Mouse (Mus musculus) lung, adult 18-20 months (tissue): ENCODE data around the gene Abhd16a.

Experiments used
- DNase-seq, 2 experiments: peaks; one replicate each; pipeline ENCODE4 v3.0.0; 2022; ENCODE audit warnings: mixed read lengths in 2 of 2

Abhd16a gene

DNA sequence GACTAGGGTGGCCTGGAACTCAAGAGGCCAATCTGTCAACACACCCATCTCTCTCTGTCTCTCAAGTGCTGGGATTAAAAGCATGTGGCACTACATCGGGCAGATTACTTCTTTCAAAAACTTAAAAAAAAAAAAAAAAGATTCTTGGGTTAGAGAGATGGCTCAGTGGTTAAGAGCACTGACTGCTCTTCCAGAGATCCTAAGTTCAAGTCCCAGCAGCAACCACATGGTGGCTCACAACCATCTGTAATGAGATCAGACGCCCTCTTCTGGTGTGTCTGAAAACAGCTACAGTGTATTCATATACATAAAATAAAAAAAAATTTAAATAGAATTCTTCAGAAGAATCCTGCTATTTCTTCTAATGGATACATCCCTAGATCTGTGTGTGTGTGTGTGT, 912 bp upstream of the Abhd16a start:
- DNase-seq, result peak in 1 of 2 experiments; percentile 4

DNA sequence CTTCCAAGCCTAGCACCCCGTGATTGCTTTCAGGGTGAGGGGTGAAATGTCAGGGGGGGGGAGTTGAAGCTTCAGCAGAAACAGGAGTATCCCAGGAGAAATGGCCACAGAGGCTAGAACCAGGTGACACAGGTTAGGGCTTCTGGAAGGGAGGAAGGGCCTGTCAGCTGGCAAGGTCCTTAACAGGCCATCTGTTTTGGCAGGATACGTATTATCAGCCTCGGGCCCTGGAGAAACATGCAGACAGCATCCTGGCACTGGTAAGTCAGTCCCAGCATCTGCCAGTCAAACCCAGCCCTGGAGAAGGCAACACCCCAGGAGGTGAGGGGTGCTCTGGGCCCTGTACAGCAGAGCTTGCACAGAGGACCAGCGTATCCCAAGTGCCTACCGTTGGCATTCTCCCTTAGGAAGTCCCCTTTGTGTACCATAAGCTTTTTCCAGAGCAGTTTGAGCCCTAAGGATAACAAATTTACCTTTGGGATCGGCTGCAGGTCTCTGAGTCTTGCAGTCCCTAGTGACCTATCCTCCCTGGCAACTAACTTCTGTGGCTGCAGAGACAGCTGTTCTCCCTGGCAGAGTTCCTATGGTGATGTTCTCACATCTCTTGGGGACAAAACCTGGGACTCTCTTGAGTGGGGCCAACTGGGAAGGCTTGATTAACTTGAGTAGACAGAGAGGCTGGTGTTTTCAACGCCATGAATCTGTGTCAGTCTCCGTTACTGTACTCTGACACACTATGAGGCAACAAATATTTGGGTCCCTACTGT, 1.3 kb downstream of the Abhd16a start:
- peak in 1 of 2 experiments; percentile 6 for DNase-seq

DNA sequence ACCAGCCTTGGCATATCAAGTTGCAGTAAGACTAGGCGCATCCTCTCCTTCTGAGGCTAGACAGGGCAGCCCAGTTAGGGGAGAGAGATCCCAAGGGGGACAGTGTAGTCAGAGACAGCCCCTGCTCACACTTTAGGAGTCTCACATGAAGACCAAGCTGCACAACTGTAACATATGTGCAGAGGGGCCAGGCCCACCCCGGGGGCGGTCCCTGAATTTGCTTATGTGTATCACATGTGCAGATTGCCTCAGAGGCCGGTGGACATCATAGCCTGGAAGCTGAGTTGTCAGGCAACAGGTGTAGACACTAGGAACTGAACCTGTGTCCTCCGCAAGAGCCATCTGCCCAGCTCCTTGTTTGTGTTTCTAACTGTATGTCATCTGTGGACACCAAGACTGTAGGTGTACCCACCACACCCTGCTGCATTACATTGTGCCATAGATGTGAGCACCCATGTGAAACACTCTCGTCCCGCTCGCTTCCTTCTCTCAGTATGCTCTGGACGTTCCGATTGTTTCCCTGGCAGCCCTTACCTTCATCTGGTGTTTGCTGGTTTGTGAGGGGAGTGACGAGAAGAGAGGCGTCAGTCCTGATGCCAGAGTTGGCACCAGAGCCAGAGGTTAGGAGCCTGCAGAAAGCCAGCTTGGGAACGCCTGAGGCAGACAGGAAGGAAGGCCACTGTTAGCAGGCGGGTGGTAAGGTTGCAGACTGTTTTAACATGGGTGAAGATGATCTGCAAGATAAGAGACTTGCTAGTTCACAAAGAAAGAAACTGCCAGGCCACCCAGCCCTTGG, 3.5 kb downstream of the Abhd16a start:
- DNase-seq, result peak; percentile 33 to 55

DNA sequence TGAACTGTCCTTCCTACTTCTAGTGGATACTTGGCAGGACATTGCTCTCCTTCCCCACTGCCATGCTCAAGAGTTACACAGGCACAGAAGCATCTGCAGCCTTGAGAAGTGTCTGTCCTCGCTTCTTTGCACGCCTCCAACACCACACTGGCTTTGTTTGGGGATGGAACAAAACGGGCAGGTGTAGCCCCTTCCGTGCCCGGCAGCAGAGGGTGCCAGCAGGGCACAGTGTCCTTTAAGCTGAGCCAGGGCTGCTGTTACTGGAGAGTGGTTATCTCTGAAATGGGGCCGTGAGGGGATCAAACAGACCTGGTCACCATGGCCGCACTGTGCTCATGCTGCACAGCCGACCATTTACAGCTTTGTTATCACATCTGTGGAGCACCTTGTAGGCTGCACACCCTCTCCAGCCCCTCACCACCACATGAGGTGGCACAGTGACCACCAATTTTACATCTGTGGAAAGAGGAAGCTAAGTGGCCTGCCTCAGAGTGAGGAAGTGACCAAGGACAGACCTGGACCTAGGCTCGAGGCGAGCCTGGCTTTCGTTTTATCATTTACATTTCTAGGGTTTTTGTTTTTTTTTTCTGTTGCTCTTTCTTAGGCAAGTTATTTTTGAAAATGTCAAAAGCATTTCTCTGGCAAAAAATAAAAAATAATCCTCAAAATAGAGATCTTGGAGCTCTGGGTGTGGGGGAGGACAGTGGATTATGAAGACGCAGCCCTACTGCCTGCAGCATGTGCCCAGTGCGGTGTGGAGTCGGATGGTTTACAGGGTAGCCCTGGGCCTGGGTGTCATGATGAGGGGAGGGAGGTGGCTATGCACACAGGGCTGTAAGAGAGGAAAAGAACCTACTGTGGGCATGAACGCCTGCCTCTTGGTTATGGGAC, 5.7 kb downstream of the Abhd16a start:
- no peak for DNase-seq

DNA sequence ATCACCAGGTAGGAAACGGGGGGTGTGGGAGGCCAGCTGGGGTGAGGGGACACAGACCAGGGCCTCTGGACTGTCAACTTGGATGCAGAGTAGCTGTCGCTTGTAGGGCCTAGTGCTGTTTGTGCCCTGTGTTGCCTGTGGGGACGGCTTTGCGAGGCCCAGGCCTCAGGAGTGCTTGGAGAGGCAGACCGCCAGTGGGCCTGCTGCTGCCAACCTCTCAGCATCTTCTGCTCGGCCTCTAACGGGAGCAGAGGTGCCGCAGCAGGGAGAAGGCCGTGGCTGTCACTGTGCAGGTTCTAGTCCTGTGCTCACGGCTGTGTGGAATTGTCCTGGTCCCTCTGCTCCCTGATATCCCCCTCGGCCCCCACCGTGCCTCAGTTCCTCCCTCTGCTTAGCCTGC, 7.5 kb downstream of the Abhd16a start:
- no peak for DNase-seq

DNA sequence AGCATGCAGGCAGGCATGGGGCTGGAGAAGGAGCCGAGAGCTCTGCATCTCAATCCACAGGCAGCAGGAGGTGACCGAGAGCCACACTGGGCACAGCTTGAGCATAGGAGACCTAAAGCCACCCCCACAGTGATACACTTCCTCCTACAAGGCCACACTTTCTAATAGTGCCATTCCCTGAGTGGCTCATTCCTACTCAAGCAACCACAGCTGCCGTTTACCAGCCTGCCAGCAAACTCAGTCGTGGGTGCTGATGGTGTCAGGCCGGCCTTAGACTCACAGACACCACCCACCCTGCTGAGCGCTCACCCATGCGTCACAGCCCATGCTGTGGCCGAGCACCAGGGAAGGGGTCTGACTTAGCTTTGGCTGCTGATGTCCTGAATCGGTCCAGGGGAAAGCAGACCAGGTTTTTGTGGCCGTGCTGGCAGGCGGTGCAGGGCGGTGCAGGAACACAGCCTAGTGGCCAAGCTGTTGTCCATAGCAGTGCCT, 8.1 kb downstream of the Abhd16a start:
- DNase-seq, result no peak

DNA sequence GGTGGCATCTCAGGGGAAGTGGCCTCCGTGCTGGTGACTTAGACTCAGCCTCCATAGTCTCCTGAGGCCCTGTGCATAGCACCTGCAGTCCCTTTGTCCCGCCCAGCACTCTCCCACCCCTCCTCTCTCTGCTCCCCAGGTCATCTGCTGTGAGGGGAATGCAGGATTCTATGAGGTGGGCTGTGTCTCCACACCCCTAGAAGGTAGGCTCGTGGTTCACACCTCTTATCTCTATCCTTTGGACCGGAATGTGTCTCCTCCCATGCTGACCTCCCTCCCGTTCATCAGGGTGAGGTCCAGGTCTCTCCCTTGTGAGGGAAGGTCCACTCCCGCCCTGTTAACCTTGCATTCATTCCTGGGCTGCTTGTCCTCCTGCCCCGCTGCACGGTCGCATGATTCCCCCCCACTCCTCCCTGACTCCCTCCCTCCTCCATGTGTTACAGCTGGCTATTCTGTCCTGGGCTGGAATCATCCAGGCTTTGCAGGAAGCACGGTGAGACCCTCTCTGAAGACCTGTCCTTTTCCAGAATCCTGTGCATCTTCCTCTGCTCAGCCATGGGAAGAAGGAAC, 11.2 kb downstream of the Abhd16a start:
- no peak for DNase-seq

DNA sequence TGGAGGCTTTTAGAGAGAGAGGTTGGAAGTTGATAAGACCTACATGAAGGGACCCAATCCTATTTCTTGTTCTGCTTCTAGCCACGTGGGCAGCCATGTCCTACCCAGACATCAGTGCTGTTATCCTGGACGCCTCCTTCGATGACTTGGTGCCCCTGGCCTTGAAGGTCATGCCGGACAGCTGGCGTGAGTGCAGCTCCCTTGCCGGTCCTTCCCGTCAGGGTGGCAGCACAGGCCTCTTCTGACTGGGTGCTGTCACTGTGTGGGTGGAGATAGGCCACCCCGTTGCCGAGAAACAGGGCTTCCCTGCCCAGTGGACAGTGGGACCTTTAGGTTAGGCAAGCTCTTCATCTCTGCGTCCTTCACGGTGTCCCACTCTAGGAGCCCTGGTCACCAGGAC, 12.1 kb downstream of the Abhd16a start:
- no peak for DNase-seq

DNA sequence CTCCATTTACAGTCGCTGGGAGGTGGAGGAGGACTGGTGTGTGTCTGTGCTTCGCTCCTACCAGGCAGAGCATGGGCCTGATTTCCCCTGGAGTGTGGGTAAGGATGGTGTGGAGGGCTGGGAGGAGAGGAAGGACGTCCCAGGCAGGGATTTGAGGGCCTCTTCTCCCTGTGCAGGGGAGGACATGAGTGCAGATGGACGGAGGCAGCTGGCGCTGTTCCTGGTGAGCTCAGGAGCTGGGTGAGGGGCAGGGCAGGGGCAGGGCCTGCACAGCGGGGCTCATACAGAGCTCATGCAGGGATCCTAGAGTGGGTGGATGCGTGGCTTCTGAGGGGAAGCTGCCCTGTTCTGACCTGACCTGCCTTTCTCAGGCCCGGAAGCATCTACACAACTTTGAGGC, 13.2 kb downstream of the Abhd16a start:
- no peak for DNase-seq

DNA sequence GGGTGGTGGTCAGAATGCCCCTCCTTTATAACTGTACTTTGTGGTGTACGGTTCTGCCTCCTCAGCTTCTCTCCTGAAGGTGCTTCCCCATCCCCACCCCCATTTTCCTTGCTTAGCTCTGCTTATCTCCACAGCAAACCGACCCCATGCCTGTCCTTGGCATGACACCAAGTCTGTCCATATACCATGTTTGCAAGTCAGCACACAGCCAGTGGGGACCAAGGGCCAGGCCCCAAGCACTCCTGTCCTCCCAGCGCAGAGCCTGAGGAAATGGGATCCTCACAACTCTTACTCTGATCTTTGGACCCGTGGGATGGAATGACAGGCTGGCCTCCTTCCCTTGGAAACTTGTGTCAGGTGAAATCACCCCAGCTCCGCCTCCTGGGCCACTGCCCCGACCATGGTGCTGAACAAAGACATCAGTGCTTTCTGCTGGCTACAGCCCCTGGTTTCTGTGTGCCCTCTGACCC, 14.2 kb downstream of the Abhd16a start:
- DNase-seq, result no peak

DNA sequence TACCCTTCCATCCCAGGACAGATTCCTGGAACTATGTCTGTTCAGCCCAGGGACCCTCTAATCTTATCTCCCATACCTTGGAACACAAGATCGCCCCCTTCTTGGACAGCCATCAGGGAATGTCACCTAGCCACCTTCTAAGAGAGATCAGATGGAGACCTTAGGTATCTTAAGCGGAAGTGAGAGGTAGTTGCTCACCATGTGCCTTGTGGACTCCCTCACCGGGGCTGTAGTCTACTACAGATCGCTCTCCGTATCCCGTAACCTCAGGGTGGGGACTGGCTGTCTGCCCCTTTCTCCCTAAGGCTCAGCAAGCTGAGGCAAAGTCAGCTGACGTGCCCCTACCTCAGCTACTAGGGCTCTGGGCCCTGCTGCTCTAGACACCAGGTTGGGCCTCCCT, 15.0 kb downstream of the Abhd16a start:
- DNase-seq, result no peak

DNA sequence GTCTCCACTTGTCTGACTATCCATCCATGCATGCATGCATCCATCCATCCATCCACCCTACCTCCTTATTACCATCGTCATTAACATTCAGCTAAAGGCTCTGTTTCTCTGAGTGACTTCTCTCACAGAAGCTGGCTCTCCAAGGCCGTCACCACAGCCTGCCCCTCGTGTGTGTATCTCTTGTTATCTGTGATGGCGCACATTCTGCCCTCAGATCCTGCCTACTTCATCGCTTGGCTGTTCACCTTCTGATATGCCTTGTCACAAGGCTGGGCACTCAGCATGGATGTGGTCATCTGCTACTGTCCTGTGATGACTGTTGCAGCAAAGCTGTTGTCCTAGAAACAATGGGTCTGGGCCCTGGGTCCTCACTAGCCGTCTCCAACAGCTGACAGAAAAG, 15.7 kb downstream of the Abhd16a start:
- DNase-seq, result no peak

DNA sequence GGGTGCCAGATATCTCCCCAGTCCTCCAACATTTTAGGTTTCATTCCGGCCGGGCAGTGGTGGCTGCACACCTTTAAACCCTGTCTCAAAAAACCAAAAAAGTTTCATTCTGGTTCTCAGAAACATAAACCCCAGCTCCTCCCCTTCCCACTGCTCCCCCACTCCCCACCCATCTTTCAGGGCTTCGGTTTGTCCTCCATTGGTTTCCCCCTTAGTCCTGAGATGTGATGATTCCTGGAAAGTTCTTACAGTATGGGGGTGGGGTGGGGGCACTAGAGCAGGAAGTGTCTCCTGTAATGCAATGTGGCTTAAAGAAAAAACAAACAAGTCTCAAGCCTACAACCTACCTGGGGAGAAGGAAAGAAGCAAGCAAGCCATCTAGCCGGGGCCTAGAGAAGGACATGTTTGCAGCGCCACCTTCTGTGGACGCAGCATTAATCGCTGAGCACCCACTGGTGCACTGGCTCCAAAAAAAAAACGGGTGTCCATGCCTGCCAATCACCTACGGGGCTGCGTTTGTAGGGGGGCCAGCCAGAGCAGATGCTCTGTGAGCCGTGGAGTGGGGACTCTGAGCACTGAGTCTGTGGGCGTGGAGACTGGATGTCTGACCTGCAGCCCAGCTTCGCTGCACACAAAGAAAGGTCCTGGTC, 16.8 kb downstream of the Abhd16a start:
- peak; percentile 27 to 41 for DNase-seq

DNA sequence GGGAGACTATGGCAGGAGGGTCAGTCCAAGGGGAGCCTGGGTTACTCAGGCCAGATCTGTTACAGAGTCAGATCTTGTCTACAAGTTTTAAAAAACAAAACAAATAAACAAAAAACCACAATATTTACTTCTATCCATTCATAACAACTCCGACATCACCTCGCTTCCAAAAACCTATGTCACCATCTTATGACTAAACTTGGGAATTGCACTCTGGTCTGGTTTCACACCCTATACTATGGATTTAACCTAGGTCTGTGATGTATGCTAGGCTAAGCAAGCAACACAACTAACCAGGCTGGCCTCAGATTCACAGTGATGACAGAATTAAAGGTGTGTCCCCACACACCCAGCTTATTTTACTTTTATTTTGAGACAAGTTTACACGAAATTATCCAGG, 17.5 kb downstream of the Abhd16a start:
- DNase-seq, result no peak

DNA sequence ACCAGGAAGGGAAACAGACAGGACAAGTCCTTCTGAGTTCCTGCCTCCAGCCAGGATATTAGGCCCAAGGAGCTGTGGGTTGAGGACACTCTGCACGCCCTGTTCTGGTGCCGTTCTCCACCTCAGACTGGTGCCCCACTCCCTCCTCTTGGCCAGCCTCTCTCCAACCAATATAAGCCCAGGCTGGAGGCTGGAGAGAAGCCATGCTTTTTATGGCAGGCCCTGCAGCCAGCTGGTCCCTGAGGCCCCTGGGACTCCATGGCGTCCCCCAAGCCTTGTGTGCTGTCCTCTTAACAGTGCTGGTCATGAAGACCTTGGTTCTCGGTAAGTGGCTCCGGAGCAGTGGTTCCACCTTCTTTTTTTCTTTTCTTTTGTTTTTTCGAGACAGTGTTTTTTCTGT, 19.0 kb downstream of the Abhd16a start, which contains the start of gene Ly6g5c:
Gene Ly6g5c, plus strand, starts transcription at position 183 of the 400 bp plus-strand sequence.
- no peak for DNase-seq

DNA sequence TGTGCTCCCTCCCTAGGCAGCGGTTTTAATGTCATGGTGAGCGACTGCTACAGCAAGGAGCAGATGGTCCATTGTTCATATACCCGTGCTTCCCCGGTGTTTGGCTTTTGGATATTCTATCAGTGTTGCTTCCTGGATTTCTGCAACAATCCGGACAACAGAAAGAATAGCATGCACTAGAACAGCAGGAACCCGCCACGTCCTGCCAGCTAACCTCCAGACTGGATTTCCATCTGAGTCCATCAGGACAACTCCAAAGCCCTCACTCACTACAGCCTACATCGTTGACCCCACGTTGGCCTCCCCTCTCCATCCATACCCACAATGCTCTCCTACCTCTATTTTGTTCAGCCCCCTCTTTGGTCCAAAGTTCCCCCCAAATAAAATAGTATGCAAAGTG, 22.7 kb downstream of the Abhd16a start:
- DNase-seq, result no peak

DNA sequence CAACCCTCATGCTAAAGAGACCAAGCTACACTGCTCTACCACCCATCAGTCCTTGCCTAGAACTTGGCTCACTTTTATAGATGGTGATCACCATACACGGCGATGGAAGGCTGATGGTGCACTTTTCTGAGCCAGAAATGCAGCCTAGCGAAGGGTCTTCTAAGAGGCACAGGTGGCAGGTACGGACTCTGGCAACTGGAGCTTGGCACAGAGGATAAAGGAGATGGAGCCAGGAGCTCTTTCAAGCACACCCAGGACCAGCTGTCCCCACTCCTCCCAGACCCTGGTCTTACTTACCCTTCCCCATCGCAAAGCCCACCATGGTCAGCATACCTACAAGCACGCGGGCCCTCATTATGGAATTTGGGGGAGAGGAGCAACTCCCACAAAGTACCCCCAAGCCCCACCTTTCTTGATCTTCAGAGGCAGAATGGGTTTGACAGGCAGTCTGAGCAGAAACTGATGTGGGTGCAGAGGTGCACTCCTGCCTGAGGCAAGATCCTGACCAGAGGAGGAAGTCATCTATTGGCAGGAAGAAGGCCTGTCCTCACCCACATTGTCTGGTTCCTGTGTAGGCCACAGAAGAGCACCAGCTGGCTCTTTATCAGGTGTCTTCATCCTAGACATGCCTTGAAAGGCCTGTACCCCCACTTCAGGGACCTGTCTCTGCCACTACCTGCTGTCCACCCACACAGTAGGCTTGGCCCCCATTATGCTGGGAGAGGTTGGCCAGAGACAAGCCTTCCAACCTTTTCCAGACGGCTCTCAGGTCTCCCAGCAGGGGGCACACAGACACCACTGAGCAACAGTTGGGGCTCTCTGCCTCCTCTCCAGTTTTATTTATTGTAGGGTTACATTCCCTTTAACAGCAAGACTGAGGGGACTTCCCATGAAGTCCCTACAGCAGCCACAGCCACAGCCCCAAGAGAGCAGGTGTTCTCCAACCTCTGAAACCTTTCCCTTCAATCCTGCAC, 26.3 kb downstream of the Abhd16a start, which contains the start of gene Ly6g5b:
Gene Ly6g5b, minus strand, starts transcription at position 383 of the 974 bp plus-strand sequence.
- DNase-seq, result no peak

DNA sequence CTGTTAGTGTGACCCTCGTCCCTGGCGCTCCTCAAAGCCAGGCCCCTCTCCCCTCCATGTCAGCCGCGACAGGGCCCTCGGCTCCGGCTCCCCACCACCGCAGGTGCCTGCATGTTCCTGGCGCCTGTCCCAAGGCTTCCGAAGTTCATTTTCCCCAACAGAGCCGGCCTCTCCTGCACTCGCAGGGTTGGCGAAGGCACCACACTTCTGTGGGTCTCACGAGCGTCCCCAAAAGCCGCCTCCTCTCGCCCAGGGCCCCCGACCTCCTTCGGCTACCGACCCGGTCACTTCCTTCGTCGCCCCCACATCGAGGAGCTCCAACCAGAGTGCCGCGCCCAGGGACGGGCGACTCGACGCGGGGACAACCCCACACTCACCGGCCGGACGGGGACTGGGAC, 31.7 kb downstream of the Abhd16a start:
- DNase-seq, result no peak

DNA sequence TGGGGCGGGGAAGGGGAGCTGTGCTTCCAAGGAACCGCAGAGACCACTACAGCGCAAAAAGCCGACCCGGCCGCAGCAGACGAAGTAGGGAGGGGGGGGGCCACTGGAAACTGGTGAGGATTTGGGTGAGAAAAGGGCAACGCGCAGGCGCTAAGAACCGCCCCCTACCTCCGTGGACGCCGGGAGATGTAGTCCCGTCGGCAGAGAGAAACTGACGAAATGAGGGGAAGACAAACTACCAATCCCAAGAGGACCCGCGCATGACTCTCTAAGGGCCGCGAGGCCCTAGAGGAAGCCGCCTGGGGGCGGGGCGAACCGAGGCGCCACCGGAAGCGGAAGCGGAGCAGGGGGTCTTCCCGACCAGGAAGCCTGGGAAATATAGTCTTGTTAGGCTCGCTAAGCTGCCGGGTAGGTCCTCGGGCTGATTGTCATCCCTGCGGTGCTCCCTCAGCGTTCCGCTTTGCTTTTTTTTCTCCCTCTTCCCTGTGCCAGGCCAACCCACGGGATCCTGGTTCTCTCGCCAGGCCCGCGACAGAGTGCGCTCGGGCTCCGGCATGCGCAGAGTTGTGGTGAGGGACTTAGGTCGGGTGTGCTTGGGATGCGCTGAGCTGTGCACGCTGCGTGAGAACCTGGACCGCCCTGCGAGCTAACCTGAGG, 32.2 kb downstream of the Abhd16a start, which contains the start of gene Gpank1:
Gene Gpank1, plus strand, starts transcription at position 313 of the 657 bp plus-strand sequence.
- peak; percentile 98 to 99 for DNase-seq

DNA sequence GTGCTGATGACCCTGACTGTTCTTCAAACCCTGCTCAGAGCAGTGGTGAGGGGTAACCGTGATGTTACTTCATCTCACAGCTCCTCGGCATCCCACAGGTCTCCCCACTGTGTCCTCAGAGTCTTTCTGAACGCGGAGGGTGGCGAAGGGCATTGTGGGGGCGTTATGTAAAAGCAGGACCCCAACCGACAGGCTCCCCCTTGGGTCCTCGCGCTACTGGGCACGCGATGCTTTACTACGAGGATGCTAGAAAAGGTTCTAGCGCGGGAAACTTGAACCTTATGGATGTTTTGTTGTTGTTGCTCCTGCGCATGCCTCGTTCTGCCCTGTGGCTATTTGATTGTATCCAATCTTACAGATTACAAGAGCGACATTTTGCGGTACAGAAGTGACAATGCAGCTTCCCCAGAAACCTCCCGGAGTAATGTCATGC, 32.8 kb downstream of the Abhd16a start, which contains the start of gene Csnk2b:
Gene Csnk2b, minus strand, starts transcription at position 183 of the 433 bp plus-strand sequence.
- peak; percentile 19 to 23 for DNase-seq
